Mouse (Mus musculus) liver, embryonic 12.5 days (tissue): Measurements from ENCODE around the gene Rexo2. TPM values are rescaled to one million over a fixed set of nuclear protein-coding genes. Genes with fewer than 3 reads are reported as not detected.
"Not testable (repeated sequence)": the region's sequence is repeated elsewhere in the genome, so short reads cannot be mapped to it uniquely, and the experiment has no call there.

Experiments
- ATAC-seq: fragments of 200-750 bp; cut with Nextera tagmentation; 2 replicates; pipeline ENCODE4 v1.8.0; 2017; ENCODE audit warnings: moderate number of reproducible peaks, mild to moderate bottlenecking, moderate library complexity
- H3K27ac ChIP-seq: fragments of 300-500 bp; sonication (generic); 2 replicates; pipeline ENCODE4 v1.5.1; 2016; ENCODE audit warnings: mild to moderate bottlenecking
- H3K27me3 ChIP-seq: fragments of 300-500 bp; sonication (generic); replicated peaks from 2 replicates; pipeline ENCODE4 v1.6.1; 2016; ENCODE audit warnings: mild to moderate bottlenecking, moderate library complexity
- H3K36me3 ChIP-seq: fragments of 300-500 bp; sonication (generic); 2 replicates; pipeline ENCODE4 v1.6.1; 2016; ENCODE audit warnings: mild to moderate bottlenecking, moderate library complexity
- H3K4me1 ChIP-seq: fragments of 300-500 bp; sonication (generic); 2 replicates; pipeline ENCODE4 v1.6.1; 2016
- H3K4me2 ChIP-seq: fragments of 300-500 bp; sonication (generic); 2 replicates; pipeline ENCODE4 v1.6.1; 2016; ENCODE audit warnings: mild to moderate bottlenecking, moderate library complexity
- H3K4me3 ChIP-seq: fragments of 300-500 bp; sonication (generic); 2 replicates; pipeline ENCODE4 v1.5.1; 2016; ENCODE audit warnings: mild to moderate bottlenecking, moderate library complexity
- H3K9ac ChIP-seq: fragments of 300-500 bp; sonication (generic); 2 replicates; pipeline ENCODE4 v1.6.1; 2016; ENCODE audit warnings: mild to moderate bottlenecking, moderate library complexity
- H3K9me3 ChIP-seq: fragments of 300-500 bp; sonication (generic); replicated peaks from 2 replicates; pipeline ENCODE4 v1.6.1; 2016; ENCODE audit warnings: mild to moderate bottlenecking, moderate library complexity
- WGBS: fragments of 180-500 bp; shearing (Covaris S2); methylation state at CpG from one replicate; pipeline ENCODE4 v1.1.7; 2016; ENCODE audit not compliant: insufficient replicate concordance; 5-methylcytosine and 5-hydroxymethylcytosine counted together
- polyA plus RNA-seq: library from polyadenylated mRNA; unstranded; fragments of >200 nt; fragmentation: Nextera tagmentation; extraction: Ambion mirVana; gene quantifications from 2 replicates; pipeline ENCODE4 v1.2.1, GENCODE M21; 2016

Rexo2 gene
- polyA plus RNA-seq = 165 and 172 TPM in 2 replicates

GRCm38 (mm10) chr9:48480411-48481213 lies at the start of gene Rexo2:
Rexo2 (minus strand) TSS chr9:48480623.
- H3K27me3 ChIP-seq = no peaks in the 10 kb centered on the region
- peak within 1 kb of the TSS; percentile 84 for H3K4me3 ChIP-seq
- peak within 1 kb of the TSS; percentile 91 for H3K9ac ChIP-seq
- peaks cover 50% of the 10 kb centered on the region for H3K4me1 ChIP-seq
- H3K27ac ChIP-seq = peak within 1 kb of the TSS; percentile 76
- H3K9me3 ChIP-seq = no peaks in the 10 kb centered on the region
- 1% methylated on average over 49 of the region's 49 CpGs for WGBS
- ATAC-seq = peak; percentile 98
- H3K4me2 ChIP-seq = peak within 1 kb of the TSS; percentile 96
- H3K36me3 ChIP-seq = peaks cover 35% of the 10 kb centered on the region

GRCm38 (mm10) chr9:48526520-48526919 lies 46.1 kb upstream of the Rexo2 start:
- WGBS = 66% methylated on average over 4 of the region's 4 CpGs
- Histone ChIP-seq H3K4me1 (no peaks in the 10 kb centered on the region), H3K27me3 (no peaks in the 10 kb centered on the region), H3K27ac (no peak overlapping the region), H3K9me3 (no peaks in the 10 kb centered on the region), H3K4me2 (no peak overlapping the region), H3K4me3 (no peak overlapping the region), H3K36me3 (no peaks in the 10 kb centered on the region), H3K9ac (no peak overlapping the region)
- no peak for ATAC-seq

- H3K4me3 ChIP-seq = no peak overlapping the region
- 5% methylated on average over 1 of the region's 1 CpGs for WGBS
- no peaks in the 10 kb centered on the region for H3K36me3 ChIP-seq
- H3K4me2 ChIP-seq = no peak overlapping the region
- no peak for ATAC-seq
- H3K9me3 ChIP-seq = no peaks in the 10 kb centered on the region
- H3K27me3 ChIP-seq = no peaks in the 10 kb centered on the region
- H3K4me1 ChIP-seq = no peaks in the 10 kb centered on the region
- no peak overlapping the region for H3K9ac ChIP-seq
- H3K27ac ChIP-seq = no peak overlapping the region
These were observed 45.1 kb upstream of the Rexo2 start for GRCm38 (mm10) chr9:48525566-48525965.

- not testable (repeated sequence) for H3K9me3 ChIP-seq, H3K4me1 ChIP-seq, ATAC-seq, H3K27ac ChIP-seq, H3K4me2 ChIP-seq, H3K9ac ChIP-seq, H3K4me3 ChIP-seq, H3K36me3 ChIP-seq
- peaks cover 12% of the 10 kb centered on the region for H3K27me3 ChIP-seq
- WGBS = 73% methylated on average over 4 of the region's 7 CpGs
These were observed 40.0 kb upstream of the Rexo2 start for GRCm38 (mm10) chr9:48520405-48520804.

GRCm38 (mm10) chr9:48517372-48518130 lies 37.1 kb upstream of the Rexo2 start:
- H3K4me1 ChIP-seq = no peaks in the 10 kb centered on the region
- H3K9ac ChIP-seq = no peak overlapping the region
- H3K9me3 ChIP-seq = no peaks in the 10 kb centered on the region
- H3K27me3 ChIP-seq = peaks cover 14% of the 10 kb centered on the region
- 75% methylated on average over 19 of the region's 19 CpGs for WGBS
- no peak overlapping the region for H3K4me3 ChIP-seq
- no peak overlapping the region for H3K27ac ChIP-seq
- H3K4me2 ChIP-seq = no peak overlapping the region
- H3K36me3 ChIP-seq = no peaks in the 10 kb centered on the region
- ATAC-seq = no peak

GRCm38 (mm10) chr9:48516615-48517371 lies 36.4 kb upstream of the Rexo2 start:
- WGBS = 72% methylated on average over 11 of the region's 11 CpGs
- Histone ChIP-seq H3K36me3 (no peaks in the 10 kb centered on the region), H3K4me3 (no peak overlapping the region), H3K9ac (no peak overlapping the region), H3K27me3 (peaks cover 14% of the 10 kb centered on the region), H3K9me3 (no peaks in the 10 kb centered on the region), H3K27ac (no peak overlapping the region), H3K4me1 (no peaks in the 10 kb centered on the region), H3K4me2 (no peak overlapping the region)
- no peak for ATAC-seq

- Histone ChIP-seq H3K9me3 (no peaks in the 10 kb centered on the region), H3K4me1 (no peaks in the 10 kb centered on the region), H3K4me3 (no peak overlapping the region), H3K4me2 (no peak overlapping the region), H3K27ac (no peak overlapping the region), H3K36me3 (no peaks in the 10 kb centered on the region), H3K9ac (no peak overlapping the region), H3K27me3 (peaks cover 14% of the 10 kb centered on the region)
- no peak for ATAC-seq
- WGBS = 67% methylated on average over 1 of the region's 1 CpGs
These were observed 34.9 kb upstream of the Rexo2 start for GRCm38 (mm10) chr9:48515332-48515731.

- no peaks in the 10 kb centered on the region for H3K27me3 ChIP-seq
- no peak for ATAC-seq
- no peaks in the 10 kb centered on the region for H3K9me3 ChIP-seq
- 56% methylated on average over 5 of the region's 5 CpGs for WGBS
- no peaks in the 10 kb centered on the region for H3K4me1 ChIP-seq
- no peaks in the 10 kb centered on the region for H3K36me3 ChIP-seq
- no peak overlapping the region for H3K27ac ChIP-seq
- H3K9ac ChIP-seq = no peak overlapping the region
- H3K4me3 ChIP-seq = no peak overlapping the region
- H3K4me2 ChIP-seq = no peak overlapping the region
These were observed 29.7 kb upstream of the Rexo2 start for GRCm38 (mm10) chr9:48510134-48510533.

GRCm38 (mm10) chr9:48504741-48505365 lies 24.4 kb upstream of the Rexo2 start:
- 63% methylated on average over 8 of the region's 8 CpGs for WGBS
- H3K4me1 ChIP-seq = no peaks in the 10 kb centered on the region
- no peak overlapping the region for H3K4me3 ChIP-seq
- no peak overlapping the region for H3K9ac ChIP-seq
- peaks cover 7% of the 10 kb centered on the region; the same call in 1 of the 2 replicates for H3K27me3 ChIP-seq
- no peaks in the 10 kb centered on the region for H3K9me3 ChIP-seq
- H3K27ac ChIP-seq = no peak overlapping the region
- no peak overlapping the region for H3K4me2 ChIP-seq
- no peak for ATAC-seq
- no peaks in the 10 kb centered on the region for H3K36me3 ChIP-seq

- H3K4me3 ChIP-seq = no peak overlapping the region
- ATAC-seq = no peak
- H3K4me2 ChIP-seq = no peak overlapping the region
- H3K36me3 ChIP-seq = no peaks in the 10 kb centered on the region
- 50% methylated on average over 2 of the region's 2 CpGs for WGBS
- peaks cover 7% of the 10 kb centered on the region; the same call in 1 of the 2 replicates for H3K27me3 ChIP-seq
- no peaks in the 10 kb centered on the region for H3K4me1 ChIP-seq
- H3K9ac ChIP-seq = no peak overlapping the region
- no peak overlapping the region for H3K27ac ChIP-seq
- H3K9me3 ChIP-seq = no peaks in the 10 kb centered on the region
These were observed 22.6 kb upstream of the Rexo2 start for GRCm38 (mm10) chr9:48503001-48503400.

GRCm38 (mm10) chr9:48501192-48501591 lies 20.8 kb upstream of the Rexo2 start:
- no peak overlapping the region for H3K4me2 ChIP-seq
- peaks cover 4% of the 10 kb centered on the region for H3K4me1 ChIP-seq
- no peak overlapping the region for H3K4me3 ChIP-seq
- ATAC-seq = no peak
- no peaks in the 10 kb centered on the region for H3K36me3 ChIP-seq
- no peaks in the 10 kb centered on the region for H3K9me3 ChIP-seq
- no peak overlapping the region for H3K9ac ChIP-seq
- peaks cover 11% of the 10 kb centered on the region; the same call in 1 of the 2 replicates for H3K27me3 ChIP-seq
- WGBS = 65% methylated on average over 7 of the region's 7 CpGs
- no peak overlapping the region for H3K27ac ChIP-seq
